Mouse (Mus musculus) G1E-ER4 (cell line): ENCODE data around the gene Flad1. TPM values are rescaled to one million over a fixed set of nuclear protein-coding genes. Genes with fewer than 3 reads are reported as not detected.

ENCODE experiments used
- GATA1 ChIP-seq: IDR thresholded peaks from one replicate; pipeline ENCODE4 v1.8.0; 2012; ENCODE audit warnings: low read length, inconsistent platforms
- polyA plus RNA-seq: library from polyadenylated mRNA; stranded (reverse); fragments of >175 nt; gene quantifications from 2 replicates; pipeline ENCODE4 v1.2.3, GENCODE M21; 2012

The Flad1 gene
- polyA plus RNA-seq: 12.0 and 24.0 TPM in 2 replicates

GRCm38 (mm10) chr3:89411490-89412393 is at the start of gene Flad1:
TSS of gene Flad1 (minus strand) at chr3:89411870.
- TF ChIP-seq GATA1: no peak

DNA sequence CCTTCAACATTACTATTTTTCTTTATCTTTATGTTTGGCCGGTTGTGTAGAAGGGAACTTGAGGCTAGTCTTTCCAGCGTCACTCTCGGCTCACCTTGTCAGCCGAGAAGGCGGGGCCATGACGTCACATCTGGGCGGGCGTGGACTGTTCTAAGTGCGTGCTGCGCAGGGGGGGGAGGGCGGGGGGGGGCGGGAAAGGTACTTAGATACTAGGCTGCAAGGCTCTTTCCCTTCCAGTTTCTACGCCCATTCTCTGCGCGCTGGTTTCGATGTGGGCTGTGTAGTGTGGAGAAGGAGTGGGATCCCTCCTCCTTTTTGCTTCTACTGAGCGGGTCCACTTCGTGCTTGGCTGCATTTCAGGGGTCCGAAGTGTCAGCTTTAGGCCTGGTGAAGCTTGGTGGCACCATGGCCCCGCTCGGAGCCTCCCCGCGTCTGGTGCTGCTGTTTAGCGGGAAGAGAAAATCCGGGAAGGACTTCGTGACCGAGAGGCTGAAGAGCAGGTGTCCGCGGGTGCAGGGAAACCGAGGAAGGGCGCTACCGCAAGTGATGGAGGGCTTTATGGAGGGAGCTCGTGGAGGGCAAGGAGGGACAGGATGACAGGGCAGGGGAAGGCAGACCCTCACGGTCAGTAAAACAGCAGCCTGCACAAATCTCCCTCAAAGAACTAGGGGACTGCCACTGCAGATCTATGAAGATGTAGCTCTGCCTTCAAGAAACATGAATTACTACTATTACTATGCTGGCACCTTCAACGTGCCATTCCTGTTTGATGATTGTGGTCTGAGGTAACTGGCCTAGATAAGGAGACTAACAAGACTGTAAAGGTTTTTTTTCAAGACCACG is 47.5 kb upstream of the Flad1 start:
- no peak for TF ChIP-seq GATA1

DNA sequence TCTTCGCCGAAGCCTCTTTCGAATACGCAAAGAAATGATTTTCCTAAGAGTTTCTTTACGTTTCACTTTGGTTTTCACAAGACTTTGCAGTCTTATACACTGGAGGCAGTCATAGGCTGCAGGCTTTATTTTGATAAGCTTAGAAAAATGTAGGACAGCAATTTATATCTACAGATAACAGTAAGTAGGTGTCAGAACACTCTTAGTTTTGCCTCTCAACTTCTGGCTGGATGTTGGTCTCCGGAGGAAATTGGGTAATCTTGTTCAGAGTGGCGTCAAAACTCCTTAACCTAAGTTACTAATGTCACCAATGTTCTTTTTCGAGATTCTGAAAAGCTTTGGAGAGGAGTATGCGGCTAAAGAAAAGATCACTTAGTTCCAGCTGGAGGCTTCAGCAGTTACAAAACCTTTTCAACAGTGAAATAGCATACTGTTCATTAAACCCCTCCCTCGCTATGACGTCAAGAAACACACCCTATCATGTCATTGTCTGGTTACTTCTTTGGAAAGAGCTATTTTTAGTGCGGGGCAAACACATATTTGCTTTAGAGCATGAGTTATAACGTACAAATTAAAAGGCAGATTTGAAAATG is 46.8 kb upstream of the Flad1 start:
- no peak for TF ChIP-seq GATA1

- TF ChIP-seq GATA1: no peak
These were observed 45.3 kb upstream of the Flad1 start for GRCm38 (mm10) chr3:89456726-89457665.

GRCm38 (mm10) chr3:89455786-89456285 is 44.2 kb upstream of the Flad1 start:
- no peak for TF ChIP-seq GATA1

GRCm38 (mm10) chr3:89454401-89455177 is 42.9 kb upstream of the Flad1 start, which contains the start of gene Pmvk:
TSS of gene Pmvk (plus strand) at chr3:89454541.
- no peak for TF ChIP-seq GATA1

DNA sequence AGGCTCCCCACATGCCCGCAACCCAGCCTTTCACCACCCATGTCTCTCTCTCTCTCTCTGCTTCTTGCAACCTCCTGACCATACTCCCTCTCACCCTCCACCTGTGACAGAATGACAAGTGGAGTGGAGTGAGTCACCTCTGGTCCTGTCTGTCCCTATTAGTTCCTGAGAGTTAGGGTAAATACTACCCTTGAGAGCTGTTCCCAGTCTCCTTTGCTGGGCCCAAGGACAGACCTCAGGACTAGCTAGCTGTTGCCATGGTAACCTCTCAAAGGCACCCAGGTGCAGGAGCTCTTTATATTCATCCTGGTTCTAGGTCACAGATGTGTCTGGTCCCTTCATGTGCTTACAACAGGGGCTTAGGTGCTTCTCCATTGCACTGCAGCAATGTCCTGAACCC is 40.2 kb upstream of the Flad1 start:
- no peak for TF ChIP-seq GATA1

GRCm38 (mm10) chr3:89449541-89449940 is 37.9 kb upstream of the Flad1 start:
- TF ChIP-seq GATA1: no peak

DNA sequence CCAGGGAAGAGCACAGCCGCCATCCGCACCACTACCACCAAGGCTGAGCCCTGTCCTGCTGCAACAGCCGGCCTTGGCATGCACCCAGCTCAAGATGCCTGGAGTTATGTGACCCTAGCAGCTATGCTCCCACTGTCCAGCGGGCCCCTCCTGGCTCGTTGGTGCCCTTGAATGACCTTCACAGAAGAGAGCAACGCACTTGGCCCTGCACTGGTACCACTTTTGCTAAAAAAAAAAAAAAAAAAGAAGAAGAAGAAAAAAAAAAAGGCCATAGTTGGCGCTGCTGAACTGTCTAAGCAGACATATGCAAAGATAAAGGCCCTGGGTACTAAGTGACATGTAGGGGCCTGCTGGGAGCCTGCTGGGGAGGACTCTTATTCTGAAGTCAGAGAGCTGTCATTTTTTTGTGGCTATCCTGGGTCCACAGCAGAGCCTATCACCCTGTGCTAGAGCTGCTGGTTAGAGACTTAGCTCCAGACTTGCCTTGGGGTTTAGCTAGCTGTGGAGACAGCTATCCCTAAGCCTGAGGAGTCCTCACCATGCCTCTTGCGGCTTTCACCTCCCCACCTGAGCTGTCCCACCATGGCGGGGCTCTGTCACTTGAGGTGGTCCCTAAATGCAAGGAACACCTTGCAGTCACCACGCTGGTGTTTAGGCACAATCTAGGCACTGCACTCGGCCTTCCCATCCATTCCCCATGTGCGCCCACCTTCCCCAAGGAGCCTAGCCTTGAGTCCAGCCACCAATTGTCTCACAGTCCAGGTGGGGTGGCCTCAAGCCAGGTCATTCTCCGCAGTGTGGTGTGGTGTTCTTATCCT is 37.3 kb upstream of the Flad1 start:
- no peak for TF ChIP-seq GATA1

- no peak for TF ChIP-seq GATA1
These were observed 29.0 kb upstream of the Flad1 start for GRCm38 (mm10) chr3:89440691-89441090.

DNA sequence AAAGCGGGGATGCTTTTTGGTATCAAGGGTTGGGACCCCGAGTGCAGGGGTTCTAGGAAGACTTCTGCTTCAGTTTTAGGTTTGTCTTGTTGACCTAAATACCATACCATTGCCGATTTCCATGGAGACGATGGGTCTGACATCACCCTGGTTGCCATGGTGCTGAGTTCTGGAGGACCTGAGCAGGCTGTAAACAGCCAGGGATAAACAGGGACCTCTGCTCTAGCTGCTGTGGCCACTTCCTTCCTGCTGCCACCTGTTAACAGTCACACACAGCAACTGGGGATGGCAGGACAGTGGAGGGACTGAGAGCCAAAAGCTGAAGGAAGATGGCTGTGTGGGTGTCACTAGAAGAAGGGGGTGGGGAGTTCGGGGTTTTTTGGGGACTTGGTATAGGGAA is 25.6 kb upstream of the Flad1 start:
- no peak for TF ChIP-seq GATA1

DNA sequence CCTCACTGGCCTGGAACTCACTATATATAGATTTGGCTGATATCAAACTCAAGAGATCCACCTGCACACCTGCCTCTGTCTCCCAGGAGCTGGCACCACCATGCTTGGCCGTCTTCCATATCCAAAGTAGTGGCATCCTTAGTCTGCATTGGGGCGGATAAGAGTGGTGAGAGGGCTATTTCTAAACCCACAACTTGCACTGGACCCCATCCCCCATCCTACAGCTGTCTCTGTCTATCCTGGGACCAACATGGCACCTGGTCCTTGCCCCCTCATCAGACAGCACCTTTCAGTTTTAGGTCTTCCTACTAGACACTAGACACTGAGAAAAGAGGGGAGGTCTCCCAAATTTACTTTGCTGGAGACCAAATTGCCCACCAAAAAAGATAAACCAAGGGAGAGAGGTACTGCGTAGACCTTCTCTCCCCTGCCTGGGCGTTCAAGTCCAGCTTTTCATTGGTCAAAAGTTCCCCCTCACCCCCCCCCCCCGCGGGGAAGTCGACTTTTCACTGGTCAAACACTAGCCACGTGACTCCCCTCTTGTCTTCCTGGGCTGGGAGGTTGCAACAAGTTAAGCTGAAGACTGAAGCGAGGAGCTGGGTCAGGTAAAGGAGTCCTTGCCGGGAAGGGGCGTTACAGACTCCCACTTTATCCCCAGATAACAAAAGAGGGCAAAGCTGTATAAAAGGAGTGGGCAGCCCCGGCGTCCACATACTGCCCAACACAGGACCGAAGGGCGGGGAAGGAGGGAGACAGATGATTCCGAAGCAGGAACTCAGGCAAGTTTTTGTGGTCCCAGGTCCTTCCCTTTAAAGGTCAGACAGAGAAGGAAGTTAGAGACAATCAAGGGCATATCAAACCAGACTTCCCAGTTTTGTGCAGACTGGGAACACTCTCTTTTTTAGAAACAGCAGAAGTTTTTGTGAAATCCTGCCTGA is 24.8 kb upstream of the Flad1 start, which contains the start of gene Pbxip1:
TSS of gene Pbxip1 (plus strand) at position 531 of the 938 bp plus-strand sequence.
- no peak for TF ChIP-seq GATA1
